Mouse (Mus musculus) liver, embryonic 14.5 days (tissue): Measurements from ENCODE around the gene Srp54a. TPM values are rescaled to one million over a fixed set of nuclear protein-coding genes. Genes with fewer than 3 reads are reported as not detected.

Source experiments
- ATAC-seq: fragments of 200-750 bp; cut with Nextera tagmentation; 2 replicates; pipeline ENCODE4 v1.8.0; 2017; ENCODE audit warnings: moderate number of reproducible peaks, mild to moderate bottlenecking, moderate library complexity; ENCODE audit not compliant: insufficient read depth
- DNase-seq, 3 experiments: peaks; one replicate each; pipeline ENCODE4 v3.0.0-alpha.2; 2012 to 2013; ENCODE audit warnings: low read depth in 3 of 3, low spot score in 3 of 3
- H3K27ac ChIP-seq: fragments of 300-500 bp; sonication (generic); 2 replicates; pipeline ENCODE4 v1.5.1; 2014; ENCODE audit warnings: moderate library complexity, mild to moderate bottlenecking, control low read depth, inconsistent platforms
- H3K27me3 ChIP-seq: fragments of 300-500 bp; sonication (generic); 2 replicates; pipeline ENCODE4 v1.6.1; 2014; ENCODE audit warnings: mild to moderate bottlenecking, low read length, moderate library complexity; ENCODE audit not compliant: control insufficient read depth, insufficient read depth
- H3K36me3 ChIP-seq: fragments of 300-500 bp; sonication (generic); replicated peaks from 2 replicates; pipeline ENCODE4 v1.6.1; 2014; ENCODE audit warnings: low read depth; ENCODE audit not compliant: control insufficient read depth, insufficient read depth
- H3K4me1 ChIP-seq, 2 experiments: fragments of 200-500 bp in 1 of 2; fragments of 300-500 bp in 1 of 2; sonication (generic) in 1 of 2; replicated peaks; 2 replicates each; pipeline ENCODE4 v1.6.1; 2012 to 2014; ENCODE audit warnings: antibody characterized with exemption in 1 of 2, inconsistent platforms in 1 of 2, low read length in 1 of 2; ENCODE audit not compliant: control insufficient read depth in 2 of 2, insufficient read depth in 2 of 2
- H3K4me2 ChIP-seq: fragments of 300-500 bp; sonication (generic); 2 replicates; pipeline ENCODE4 v1.6.1; 2014; ENCODE audit warnings: low read depth, mild to moderate bottlenecking, control low read depth, moderate library complexity
- H3K4me3 ChIP-seq, 2 experiments: fragments of 200-500 bp in 1 of 2; fragments of 300-500 bp in 1 of 2; sonication (generic) in 1 of 2; 2 replicates each; pipeline ENCODE4 v1.5.1; 2012 to 2014; ENCODE audit warnings: low read depth in 2 of 2, low read length in 2 of 2, mild to moderate bottlenecking in 2 of 2, control low read depth in 1 of 2, inconsistent platforms in 1 of 2, moderate library complexity in 1 of 2; ENCODE audit not compliant: insufficient read depth in 1 of 2
- H3K9ac ChIP-seq: fragments of 300-500 bp; sonication (generic); replicated peaks from 2 replicates; pipeline ENCODE4 v1.6.1; 2014; ENCODE audit warnings: mild to moderate bottlenecking, control low read depth, moderate library complexity
- H3K9me3 ChIP-seq: fragments of 300-500 bp; sonication (generic); 2 replicates; pipeline ENCODE4 v1.6.1; 2016; ENCODE audit warnings: low read length, mixed read lengths; ENCODE audit not compliant: control insufficient read depth
- CTCF ChIP-seq: IDR thresholded peaks from 2 replicates; pipeline ENCODE4 v1.5.1; 2016; ENCODE audit warnings: antibody characterized with exemption, low read depth, control low read depth
- EP300 ChIP-seq: IDR thresholded peaks from 2 replicates; pipeline ENCODE4 v1.6.1; 2016; ENCODE audit warnings: antibody characterized with exemption, low read depth
- WGBS: fragments of 180-500 bp; shearing (Covaris S2); extraction: QIAGEN DNeasy Blood & Tissue Kit; methylation state at CpG from one replicate; pipeline ENCODE4 v1.1.7; 2014; ENCODE audit not compliant: insufficient replicate concordance; 5-methylcytosine and 5-hydroxymethylcytosine counted together
- polyA plus RNA-seq, 2 experiments: library from polyadenylated mRNA; depleted of rRNA in 1 of 2; stranded (reverse) in 1 of 2; unstranded in 1 of 2; fragments of >200 nt; fragmentation: Nextera tagmentation in 1 of 2; extraction: Ambion mirVana in 1 of 2; gene quantifications; 2 replicates each; pipeline versions ENCODE4 v1.2.1 to v1.2.3; 2012 to 2014

Srp54a gene
- polyA plus RNA-seq, 2 experiments: 11.2 to 89.1 TPM

- ATAC-seq (peak; percentile 41; the same call in 1 of the 2 replicates), DNase-seq (peak; percentile 63 to 70 (median 65))
- Histone ChIP-seq H3K27me3 (no peaks in the 10 kb centered on the region), H3K27ac (peak overlapping the region; percentile 92), H3K4me3 (peak overlapping the region in 1 of 2 experiments; percentile 15; a peak in 1 of 4 replicates), H3K36me3 (no peaks in the 10 kb centered on the region; the same call in 1 of the 2 replicates), H3K9me3 (no peaks in the 10 kb centered on the region), H3K4me2 (peak overlapping the region; percentile 66), H3K9ac (peak overlapping the region; percentile 38), H3K4me1 (peaks cover 45 to 50% of the 10 kb centered on the region in 2 experiments)
- WGBS: 19% methylated on average over 7 of the region's 7 CpGs
- no peak for TF ChIP-seq CTCF
- TF ChIP-seq EP300: peak; percentile 91
Measured at GRCm38 (mm10) chr12:55053267-55053666, 26.8 kb upstream of the Srp54a start.

DNA sequence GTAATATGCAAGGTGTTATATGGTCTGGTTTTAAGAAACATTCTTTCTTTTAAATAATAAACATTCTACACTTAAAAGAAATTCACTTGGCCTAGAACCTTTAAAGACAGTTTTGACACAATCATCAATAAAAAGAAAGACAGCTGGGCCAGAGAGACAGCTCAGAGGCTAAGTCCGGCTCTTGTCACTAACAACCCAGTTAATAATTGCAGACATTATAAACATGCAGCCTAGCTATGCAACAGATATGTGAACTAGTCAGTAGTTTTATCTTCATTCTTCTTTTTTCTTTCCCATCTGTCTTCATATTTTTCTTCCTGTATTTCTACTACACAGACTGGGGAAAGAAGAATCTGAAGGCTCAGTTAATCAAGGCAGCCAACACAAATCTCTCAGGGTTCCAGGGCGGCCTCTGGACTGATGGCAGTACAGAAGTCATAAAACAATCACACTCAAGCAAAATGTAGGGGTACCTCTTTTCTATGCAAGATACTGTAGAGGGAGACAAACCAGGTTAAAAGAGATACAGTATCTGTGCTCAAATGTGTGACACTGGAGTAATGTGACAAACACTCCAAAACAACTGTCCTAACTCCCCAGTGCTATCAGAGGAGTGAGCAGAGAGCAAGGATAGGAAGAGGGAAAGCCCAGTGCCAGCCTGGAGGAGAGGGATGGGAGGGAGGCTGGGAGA, 25.4 kb upstream of the Srp54a start:
- Histone ChIP-seq H3K9me3 (no peaks in the 10 kb centered on the region), H3K36me3 (no peaks in the 10 kb centered on the region), H3K4me2 (0 out of 2 replicates have a peak overlapping the region, but pooled peaks have one; percentile 6), H3K27me3 (no peaks in the 10 kb centered on the region), H3K27ac (peak overlapping the region; percentile 79), H3K9ac (no peak overlapping the region), H3K4me3 (no peak overlapping the region), H3K4me1 (peaks cover 59 to 62% of the 10 kb centered on the region in 2 experiments)
- no peak for ATAC-seq
- TF ChIP-seq CTCF (no peak), EP300 (peak; percentile 72)
- peak in 2 of 3 experiments; percentile 22 to 30 for DNase-seq
- 56% methylated on average over 2 of the region's 2 CpGs for WGBS

DNA sequence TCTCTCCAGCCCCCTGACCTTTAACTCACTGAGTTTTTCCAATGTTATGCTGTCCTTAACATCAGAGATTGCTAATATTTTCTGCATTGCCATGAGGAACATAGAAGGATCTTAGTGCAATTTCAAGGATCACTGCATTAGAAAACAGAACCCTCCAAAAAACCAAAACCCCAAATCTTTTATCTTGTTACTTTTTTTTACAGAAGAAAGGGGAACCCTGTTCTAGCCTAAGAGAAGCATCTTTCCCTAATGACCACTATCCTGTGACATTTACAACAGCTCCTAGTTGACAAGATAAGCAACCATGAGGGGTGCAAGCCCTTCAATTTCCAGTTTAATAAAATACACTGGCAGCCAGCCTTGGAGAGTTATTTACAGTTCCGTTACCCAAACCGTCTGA, 23.4 kb upstream of the Srp54a start:
- Histone ChIP-seq H3K9ac (no peak overlapping the region), H3K36me3 (no peaks in the 10 kb centered on the region), H3K4me1 (peaks cover 56 to 63% of the 10 kb centered on the region in 2 experiments), H3K9me3 (no peaks in the 10 kb centered on the region), H3K27ac (no peak overlapping the region), H3K27me3 (no peaks in the 10 kb centered on the region), H3K4me3 (no peak overlapping the region), H3K4me2 (no peak overlapping the region)
- DNase-seq (no peak), ATAC-seq (no peak)
- TF ChIP-seq EP300 (no peak), CTCF (no peak)
- 73% methylated on average over 2 of the region's 2 CpGs for WGBS

DNA sequence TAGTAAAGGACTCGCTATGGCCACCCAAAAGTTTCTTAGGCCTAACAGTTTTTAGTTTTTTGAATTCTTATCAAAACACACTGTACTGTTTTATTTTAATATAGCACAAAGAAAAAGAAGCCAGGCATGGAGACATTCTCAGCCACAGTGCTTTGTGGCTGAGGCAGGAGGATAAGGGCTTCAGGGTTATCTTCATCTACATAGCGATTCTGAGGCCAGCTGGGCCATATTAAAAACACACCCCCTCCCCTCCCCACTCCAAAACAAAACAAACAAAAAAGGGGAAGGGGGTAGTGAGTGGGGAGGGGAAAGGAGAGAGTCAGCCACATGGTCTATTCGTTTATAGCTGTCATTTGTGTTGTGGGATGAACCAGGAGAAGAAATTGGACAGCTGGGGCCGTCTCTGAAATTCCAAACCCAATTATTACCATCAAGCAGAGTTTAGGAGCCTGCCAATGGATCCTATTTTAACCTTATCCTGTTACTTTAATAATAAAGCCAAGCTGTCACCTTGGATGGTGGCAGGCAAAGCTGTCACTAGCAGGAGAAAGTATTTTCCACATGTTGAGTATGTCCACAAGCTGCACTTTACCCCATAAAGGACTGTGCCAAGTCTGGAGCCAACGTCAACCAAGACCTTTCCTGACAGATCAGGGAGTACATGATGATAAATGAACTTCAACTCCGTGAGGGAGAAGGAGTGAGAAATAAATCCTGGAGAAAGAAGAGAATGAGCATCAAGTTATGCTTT, 21.0 kb upstream of the Srp54a start:
- no peak overlapping the region for H3K4me2 ChIP-seq
- no peak for DNase-seq
- 50% methylated on average over 6 of the region's 6 CpGs for WGBS

GRCm38 (mm10) chr12:55059812-55060211, 20.2 kb upstream of the Srp54a start:
- WGBS: 13% methylated on average over 3 of the region's 3 CpGs
- Histone ChIP-seq H3K4me1 (peaks cover 34 to 43% of the 10 kb centered on the region in 2 experiments), H3K36me3 (no peaks in the 10 kb centered on the region), H3K9ac (peak overlapping the region; percentile 27; the same call in 1 of the 2 replicates), H3K4me3 (no peak overlapping the region), H3K4me2 (peak overlapping the region; percentile 28), H3K9me3 (no peaks in the 10 kb centered on the region), H3K27ac (peak overlapping the region; percentile 65), H3K27me3 (no peaks in the 10 kb centered on the region)
- no peak for TF ChIP-seq CTCF
- no peak for TF ChIP-seq EP300
- peak in 2 of 3 experiments; percentile 33 to 42 for DNase-seq
- peak; percentile 64; the same call in 1 of the 2 replicates for ATAC-seq

More for the DNA sequence above, 21.0 kb upstream of the Srp54a start:
- peaks cover 39 to 47% of the 10 kb centered on the region in 2 experiments for H3K4me1 ChIP-seq
- peak overlapping the region; percentile 65 for H3K27ac ChIP-seq
- no peak overlapping the region for H3K4me3 ChIP-seq
- H3K9ac ChIP-seq: no peak overlapping the region
- no peaks in the 10 kb centered on the region for H3K9me3 ChIP-seq
- TF ChIP-seq CTCF: no peak
- peak; percentile 53; the same call in 1 of the 2 replicates for TF ChIP-seq EP300
- no peaks in the 10 kb centered on the region for H3K27me3 ChIP-seq
- no peak for ATAC-seq
- no peaks in the 10 kb centered on the region for H3K36me3 ChIP-seq
